Mouse (Mus musculus): ENCODE data around the gene Ascc1. TPM values are rescaled to one million over a fixed set of nuclear protein-coding genes. Genes with fewer than 3 reads are reported as not detected.

The Ascc1 gene
- polyA plus RNA-seq, 1 experiment from 2014 or later: 47.4 TPM

DNA sequence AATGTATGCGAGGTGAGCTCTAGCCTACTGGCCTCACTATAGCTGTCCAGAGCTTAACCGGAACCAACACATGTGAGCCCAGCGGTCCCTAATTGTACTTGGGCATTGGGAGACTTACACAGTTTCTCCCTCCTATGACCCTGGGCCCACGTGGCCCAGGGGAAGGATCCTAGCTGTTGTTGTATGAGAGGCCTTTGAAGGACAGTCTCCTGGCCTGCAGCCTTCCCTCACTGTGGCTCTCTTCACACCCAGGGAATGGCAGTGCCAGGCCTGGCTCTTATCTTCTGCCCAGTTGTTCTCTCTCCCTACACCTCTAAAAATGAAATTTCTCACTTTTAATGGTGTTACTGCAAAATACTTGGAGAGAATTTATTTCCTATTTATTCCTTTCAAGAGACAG is 114.4 kb downstream of the Ascc1 start:
- H3K27ac ChIP-seq (ENCODE audit: low read depth, low read length): no peak overlapping the region
- H3K9me3 ChIP-seq (ENCODE audit: control insufficient read depth, low read length): no peaks in the 10 kb centered on the region
- 44% methylated on average over 4 of the region's 4 CpGs for WGBS
- H3K36me3 ChIP-seq (ENCODE audit: control insufficient read depth, insufficient read depth, low read length): no peaks in the 10 kb centered on the region
- no peak overlapping the region for H3K4me3 ChIP-seq (ENCODE audit: low read length)
- H3K27me3 ChIP-seq (ENCODE audit: control insufficient read depth, insufficient read depth, low read length): no peaks in the 10 kb centered on the region
- no peak overlapping the region for H3K4me2 ChIP-seq (replicated peaks; ENCODE audit: low read depth, low read length)
- peaks cover 16% of the 10 kb centered on the region for H3K4me1 ChIP-seq (ENCODE audit: control insufficient read depth, insufficient read depth, low read length)
- no peak for ATAC-seq (ENCODE audit: low FRiP score, low TSS enrichment)
- H3K9ac ChIP-seq (ENCODE audit: low read depth, low read length): no peak overlapping the region

DNA sequence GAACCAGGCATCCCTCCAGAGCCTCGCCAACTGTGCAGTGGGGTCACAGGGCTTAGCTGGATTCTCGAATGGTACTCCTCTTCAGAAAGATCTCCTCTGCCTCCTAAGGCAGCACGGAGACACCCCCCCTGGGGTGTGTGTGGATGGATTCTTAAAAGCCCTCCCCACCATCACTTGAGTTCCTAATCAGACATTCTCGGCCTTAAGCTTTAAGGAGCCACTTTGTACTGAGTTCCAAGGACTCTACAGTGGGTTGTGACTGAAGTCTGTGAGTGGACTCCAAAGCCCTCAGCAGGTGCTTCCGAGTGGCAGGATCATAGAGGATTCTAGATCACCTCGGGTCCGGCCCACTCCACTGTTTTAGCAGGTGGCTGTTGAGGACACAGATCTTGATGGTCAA is 115.9 kb downstream of the Ascc1 start:
- Histone ChIP-seq H3K27ac (ENCODE audit: low read depth, low read length) (no peak overlapping the region), H3K4me2 (replicated peaks; ENCODE audit: low read depth, low read length) (no peak overlapping the region), H3K9me3 (ENCODE audit: control insufficient read depth, low read length) (no peaks in the 10 kb centered on the region), H3K4me1 (ENCODE audit: control insufficient read depth, insufficient read depth, low read length) (peaks cover 16% of the 10 kb centered on the region), H3K36me3 (ENCODE audit: control insufficient read depth, insufficient read depth, low read length) (no peaks in the 10 kb centered on the region), H3K9ac (ENCODE audit: low read depth, low read length) (no peak overlapping the region), H3K4me3 (ENCODE audit: low read length) (no peak overlapping the region), H3K27me3 (ENCODE audit: control insufficient read depth, insufficient read depth, low read length) (no peaks in the 10 kb centered on the region)
- no peak for ATAC-seq (ENCODE audit: low FRiP score, low TSS enrichment)
- WGBS: 66% methylated on average over 7 of the region's 7 CpGs

DNA sequence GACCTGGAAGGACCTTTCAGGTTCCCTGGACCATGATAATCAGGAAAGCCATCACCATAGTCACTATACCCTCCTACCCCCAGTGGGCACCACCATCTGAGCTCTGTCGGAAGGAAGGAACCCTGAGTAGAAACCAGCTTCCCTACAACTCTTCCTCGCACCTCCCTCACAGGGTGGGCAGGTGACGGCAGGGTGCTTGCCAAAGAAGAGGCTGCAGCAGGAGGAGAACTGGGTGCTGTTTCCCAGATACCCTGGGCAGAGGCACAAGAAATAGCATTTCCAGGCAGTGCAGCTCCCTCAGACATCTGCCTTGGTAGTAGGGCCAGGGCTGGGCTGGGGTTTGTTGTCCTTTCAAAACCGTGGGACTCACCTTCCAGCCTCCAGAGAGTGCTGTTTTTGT is 118.0 kb downstream of the Ascc1 start:
- no peak overlapping the region for H3K27ac ChIP-seq (ENCODE audit: low read depth, low read length)
- no peak for ATAC-seq (ENCODE audit: low FRiP score, low TSS enrichment)

DNA sequence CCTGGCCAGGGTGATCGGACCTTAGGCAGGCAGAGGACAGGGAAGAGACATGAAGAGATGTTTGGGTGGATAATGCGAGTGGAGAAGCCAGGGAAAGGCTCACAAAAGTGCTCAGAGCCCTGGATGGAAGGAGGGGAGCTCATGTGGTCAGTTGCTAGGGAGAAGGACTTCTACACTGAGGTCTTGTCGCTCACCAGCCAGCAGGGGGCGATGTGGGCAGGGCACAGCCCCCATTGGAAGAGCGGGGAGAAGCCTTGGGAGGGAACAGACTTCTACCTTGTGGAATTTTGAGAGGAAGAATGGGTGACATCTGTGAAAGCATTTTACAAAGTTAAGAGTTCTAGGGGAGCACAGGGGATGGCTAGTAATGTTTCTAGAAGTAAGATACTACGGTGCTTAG is 121.5 kb downstream of the Ascc1 start:
- WGBS: 65% methylated on average over 6 of the region's 6 CpGs
- H3K4me3 ChIP-seq (ENCODE audit: low read length): no peak overlapping the region

More for the DNA sequence above, 118.0 kb downstream of the Ascc1 start:
- Histone ChIP-seq H3K4me2 (replicated peaks; ENCODE audit: low read depth, low read length) (no peak overlapping the region), H3K36me3 (ENCODE audit: control insufficient read depth, insufficient read depth, low read length) (no peaks in the 10 kb centered on the region), H3K27me3 (ENCODE audit: control insufficient read depth, insufficient read depth, low read length) (no peaks in the 10 kb centered on the region), H3K4me1 (ENCODE audit: control insufficient read depth, insufficient read depth, low read length) (peaks cover 9% of the 10 kb centered on the region), H3K9ac (ENCODE audit: low read depth, low read length) (no peak overlapping the region), H3K9me3 (ENCODE audit: control insufficient read depth, low read length) (no peaks in the 10 kb centered on the region), H3K4me3 (ENCODE audit: low read length) (no peak overlapping the region)
- WGBS: 77% methylated on average over 4 of the region's 4 CpGs

DNA sequence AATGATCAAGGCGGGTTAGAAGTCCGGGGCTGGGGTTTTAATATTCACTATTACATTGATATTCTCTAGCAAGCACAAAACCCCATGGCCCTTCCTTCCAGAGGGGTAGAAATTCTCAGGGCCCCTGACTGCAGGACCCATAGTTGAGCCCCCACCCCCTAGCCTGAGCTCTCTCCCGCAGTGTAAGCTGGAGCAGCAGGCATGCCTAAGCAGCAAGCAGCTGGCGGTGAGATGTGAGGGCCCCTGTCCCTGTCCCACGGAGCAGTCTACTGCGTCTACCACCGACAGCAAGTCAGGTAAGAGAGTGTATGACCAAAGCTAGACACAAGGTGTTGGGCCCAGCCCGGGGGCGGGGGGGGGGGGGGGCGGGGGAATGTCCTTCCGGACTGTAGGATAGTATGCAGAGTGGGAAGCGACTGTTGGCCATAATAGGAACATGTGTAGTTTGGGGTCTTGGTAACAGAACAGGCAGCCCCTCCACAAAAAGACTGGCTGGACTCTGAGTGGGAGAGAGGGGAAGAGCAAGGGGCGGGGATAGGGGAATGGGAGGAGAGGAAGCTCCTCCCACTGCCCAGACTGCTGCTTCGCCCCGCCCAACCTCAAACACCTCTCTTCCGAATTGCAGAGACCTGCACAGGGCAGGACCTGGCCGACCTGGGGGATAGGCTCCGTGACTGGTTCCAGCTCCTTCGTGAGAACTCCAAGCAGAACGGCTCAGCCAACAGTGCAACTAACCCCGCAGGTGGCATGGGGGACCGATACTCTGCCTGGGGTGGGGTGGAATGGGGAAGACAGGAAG is 123.1 kb downstream of the Ascc1 start:
- no peaks in the 10 kb centered on the region for H3K27me3 ChIP-seq (ENCODE audit: control insufficient read depth, insufficient read depth, low read length)
- no peak overlapping the region for H3K4me3 ChIP-seq (ENCODE audit: low read length)
- H3K9me3 ChIP-seq (ENCODE audit: control insufficient read depth, low read length): no peaks in the 10 kb centered on the region
- H3K9ac ChIP-seq (ENCODE audit: low read depth, low read length): no peak overlapping the region
- 0 out of 2 replicates have a peak, but pooled peaks cover 3% of the 10 kb centered on the region for H3K36me3 ChIP-seq (ENCODE audit: control insufficient read depth, insufficient read depth, low read length)
- ATAC-seq (ENCODE audit: low FRiP score, low TSS enrichment): peak; percentile 55
- 30% methylated on average over 19 of the region's 22 CpGs for WGBS
- H3K4me2 ChIP-seq (replicated peaks; ENCODE audit: low read depth, low read length): peak overlapping the region; percentile 13; the same call in 1 of the 2 replicates
- H3K27ac ChIP-seq (ENCODE audit: low read depth, low read length): no peak overlapping the region
- H3K4me1 ChIP-seq (ENCODE audit: control insufficient read depth, insufficient read depth, low read length): no peaks in the 10 kb centered on the region

More for the DNA sequence above, 121.5 kb downstream of the Ascc1 start:
- no peak overlapping the region for H3K4me2 ChIP-seq (replicated peaks; ENCODE audit: low read depth, low read length)
- no peak overlapping the region for H3K9ac ChIP-seq (ENCODE audit: low read depth, low read length)
- H3K4me1 ChIP-seq (ENCODE audit: control insufficient read depth, insufficient read depth, low read length): no peaks in the 10 kb centered on the region
- H3K27ac ChIP-seq (ENCODE audit: low read depth, low read length): no peak overlapping the region
- no peak for ATAC-seq (ENCODE audit: low FRiP score, low TSS enrichment)
- H3K27me3 ChIP-seq (ENCODE audit: control insufficient read depth, insufficient read depth, low read length): no peaks in the 10 kb centered on the region
- H3K36me3 ChIP-seq (ENCODE audit: control insufficient read depth, insufficient read depth, low read length): 0 out of 2 replicates have a peak, but pooled peaks cover 3% of the 10 kb centered on the region
- no peaks in the 10 kb centered on the region for H3K9me3 ChIP-seq (ENCODE audit: control insufficient read depth, low read length)

DNA sequence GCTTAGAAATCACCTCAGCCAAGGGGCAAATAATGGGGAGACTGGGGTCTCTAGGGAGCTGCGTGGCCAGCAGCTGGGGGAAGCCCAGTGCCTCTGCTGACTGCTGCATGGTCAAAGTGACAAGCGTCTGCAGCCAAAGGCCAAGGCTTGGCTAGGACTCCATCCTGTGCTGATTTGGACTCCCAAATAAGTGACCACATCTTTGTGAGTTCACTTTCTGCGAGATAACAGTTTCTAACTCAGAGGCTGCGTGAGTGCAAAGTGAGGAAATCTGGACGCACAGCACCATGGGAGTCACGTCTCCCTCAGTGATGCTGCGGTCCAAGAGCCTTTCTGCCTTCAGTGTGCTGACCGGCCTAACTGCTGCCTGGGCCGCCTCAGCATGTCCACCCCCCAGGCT is 125.7 kb downstream of the Ascc1 start:
- 87% methylated on average over 9 of the region's 9 CpGs for WGBS
- ATAC-seq (ENCODE audit: low FRiP score, low TSS enrichment): no peak
- no peaks in the 10 kb centered on the region for H3K9me3 ChIP-seq (ENCODE audit: control insufficient read depth, low read length)
- H3K4me1 ChIP-seq (ENCODE audit: control insufficient read depth, insufficient read depth, low read length): no peaks in the 10 kb centered on the region
- no peak overlapping the region for H3K27ac ChIP-seq (ENCODE audit: low read depth, low read length)
- H3K9ac ChIP-seq (ENCODE audit: low read depth, low read length): no peak overlapping the region
- no peak overlapping the region for H3K4me3 ChIP-seq (ENCODE audit: low read length)
- H3K27me3 ChIP-seq (ENCODE audit: control insufficient read depth, insufficient read depth, low read length): no peaks in the 10 kb centered on the region
- no peak overlapping the region for H3K4me2 ChIP-seq (replicated peaks; ENCODE audit: low read depth, low read length)
- H3K36me3 ChIP-seq (ENCODE audit: control insufficient read depth, insufficient read depth, low read length): peaks cover 7% of the 10 kb centered on the region; the same call in 1 of the 2 replicates

DNA sequence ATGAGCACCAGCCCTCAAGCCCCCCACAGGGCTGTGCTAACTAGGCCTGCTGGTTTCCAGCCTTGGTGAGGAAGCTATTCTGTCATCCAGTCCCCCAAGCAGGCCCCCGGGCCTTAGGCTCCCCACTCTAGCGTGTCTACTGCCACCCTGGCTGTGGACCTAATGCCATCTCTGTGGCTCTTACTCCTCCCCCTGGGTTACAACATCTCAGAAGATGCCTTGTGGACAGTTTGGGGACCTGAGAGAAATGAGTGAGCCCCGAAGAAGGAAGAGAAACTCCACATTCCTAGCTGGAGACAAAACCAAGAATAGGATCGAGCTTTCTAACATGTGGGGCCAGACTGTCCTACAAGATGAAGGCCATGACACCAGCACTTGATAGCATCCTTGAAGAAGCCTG is 127.9 kb downstream of the Ascc1 start:
- H3K27me3 ChIP-seq (ENCODE audit: control insufficient read depth, insufficient read depth, low read length): no peaks in the 10 kb centered on the region
- 90% methylated on average over 4 of the region's 4 CpGs for WGBS
- H3K36me3 ChIP-seq (ENCODE audit: control insufficient read depth, insufficient read depth, low read length): peaks cover 7% of the 10 kb centered on the region; the same call in 1 of the 2 replicates
- no peak overlapping the region for H3K9ac ChIP-seq (ENCODE audit: low read depth, low read length)
- no peak overlapping the region for H3K27ac ChIP-seq (ENCODE audit: low read depth, low read length)
- H3K9me3 ChIP-seq (ENCODE audit: control insufficient read depth, low read length): no peaks in the 10 kb centered on the region
- no peak overlapping the region for H3K4me2 ChIP-seq (replicated peaks; ENCODE audit: low read depth, low read length)
- H3K4me1 ChIP-seq (ENCODE audit: control insufficient read depth, insufficient read depth, low read length): peaks cover 10% of the 10 kb centered on the region; the same call in 1 of the 2 replicates
- no peak for ATAC-seq (ENCODE audit: low FRiP score, low TSS enrichment)
- H3K4me3 ChIP-seq (ENCODE audit: low read length): no peak overlapping the region

DNA sequence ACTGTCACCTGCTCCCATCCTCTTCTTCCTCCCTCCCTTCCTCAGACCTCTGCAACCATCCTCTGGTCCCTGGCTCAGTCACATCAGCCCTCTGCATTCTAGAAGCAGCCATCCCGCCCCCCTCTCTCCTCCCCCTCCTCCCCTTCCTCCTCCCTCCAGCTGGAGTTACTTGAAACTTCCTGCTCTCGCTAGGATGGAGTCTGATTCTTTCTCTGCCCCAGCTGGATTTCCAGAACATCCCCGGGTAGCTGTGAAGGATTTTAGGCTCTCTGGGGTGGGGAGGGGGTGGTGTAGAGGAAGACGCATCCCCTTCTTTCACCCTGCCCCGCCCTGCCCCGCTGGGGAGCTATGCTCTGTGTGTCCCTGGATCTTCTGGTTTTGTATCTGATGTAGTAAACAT is 130.9 kb downstream of the Ascc1 start:
- peak; percentile 33; the same call in 1 of the 2 replicates for ATAC-seq (ENCODE audit: low FRiP score, low TSS enrichment)
- no peak overlapping the region for H3K27ac ChIP-seq (ENCODE audit: low read depth, low read length)

DNA sequence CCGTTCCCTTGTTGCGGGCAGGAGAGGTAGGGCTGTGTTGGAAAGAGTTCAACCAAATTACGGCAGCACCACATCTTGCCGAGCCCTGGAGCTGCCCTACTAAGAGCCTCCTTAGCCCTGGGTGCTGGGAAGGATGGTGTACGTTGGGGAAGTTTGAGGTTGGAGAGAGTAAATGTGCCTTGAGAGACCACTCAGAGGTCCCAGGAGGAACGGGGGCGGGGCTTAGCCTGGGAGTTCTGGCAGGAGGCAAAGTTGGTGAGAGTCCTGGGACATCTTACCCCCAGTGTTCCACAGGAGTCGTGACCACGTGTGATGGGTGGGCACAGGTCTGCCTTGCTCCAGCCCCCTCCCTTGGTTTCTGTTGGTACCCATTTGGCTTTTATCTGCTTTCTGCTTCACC is 131.6 kb downstream of the Ascc1 start:
- no peak overlapping the region for H3K4me3 ChIP-seq (ENCODE audit: low read length)
- whole genome bisulfite sequencing: 59% methylated on average over 9 of the region's 9 CpGs
- H3K27me3 ChIP-seq (ENCODE audit: control insufficient read depth, insufficient read depth, low read length): no peaks in the 10 kb centered on the region
- H3K4me1 ChIP-seq (ENCODE audit: control insufficient read depth, insufficient read depth, low read length): peaks cover 10% of the 10 kb centered on the region; the same call in 1 of the 2 replicates
- peaks cover 3% of the 10 kb centered on the region; the same call in 1 of the 2 replicates for H3K36me3 ChIP-seq (ENCODE audit: control insufficient read depth, insufficient read depth, low read length)
- no peak overlapping the region for H3K27ac ChIP-seq (ENCODE audit: low read depth, low read length)
- no peak overlapping the region for H3K9ac ChIP-seq (ENCODE audit: low read depth, low read length)
- ATAC-seq (ENCODE audit: low FRiP score, low TSS enrichment): no peak
- no peak overlapping the region for H3K4me2 ChIP-seq (replicated peaks; ENCODE audit: low read depth, low read length)
- H3K9me3 ChIP-seq (ENCODE audit: control insufficient read depth, low read length): no peaks in the 10 kb centered on the region

More for the DNA sequence above, 130.9 kb downstream of the Ascc1 start:
- Histone ChIP-seq H3K4me1 (ENCODE audit: control insufficient read depth, insufficient read depth, low read length) (peaks cover 10% of the 10 kb centered on the region; the same call in 1 of the 2 replicates), H3K27me3 (ENCODE audit: control insufficient read depth, insufficient read depth, low read length) (no peaks in the 10 kb centered on the region), H3K9me3 (ENCODE audit: control insufficient read depth, low read length) (no peaks in the 10 kb centered on the region), H3K4me2 (replicated peaks; ENCODE audit: low read depth, low read length) (no peak overlapping the region), H3K36me3 (ENCODE audit: control insufficient read depth, insufficient read depth, low read length) (peaks cover 3% of the 10 kb centered on the region; the same call in 1 of the 2 replicates), H3K9ac (ENCODE audit: low read depth, low read length) (no peak overlapping the region), H3K4me3 (ENCODE audit: low read length) (no peak overlapping the region)
- WGBS: 29% methylated on average over 6 of the region's 6 CpGs

Data from kidney, embryonic 14.5 days (tissue).